Mouse (Mus musculus): ENCODE data around the gene Serpinb9c.

Serpinb9c gene

DNA sequence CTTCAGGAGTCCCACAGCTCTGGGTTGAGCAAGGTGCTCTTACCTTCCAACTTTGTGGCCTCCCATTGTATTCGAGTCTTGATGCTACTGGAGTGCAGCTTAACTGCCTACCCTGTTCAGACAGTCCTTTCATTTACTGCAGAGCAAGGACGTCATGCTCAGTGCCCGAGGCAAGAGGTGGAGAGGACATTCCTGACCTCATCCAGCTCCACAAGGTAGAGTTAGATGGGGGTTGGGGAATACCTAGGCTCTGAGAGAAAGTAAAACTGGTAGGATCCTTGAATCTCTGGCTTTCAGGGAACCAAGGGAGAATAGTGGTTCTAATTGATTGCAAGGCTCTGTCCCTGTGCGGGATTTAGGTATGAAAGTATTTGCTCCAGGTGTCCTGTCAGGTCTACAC lies at the start of gene Serpinb9c:
Serpinb9c (minus strand) TSS at position 101 of the 400 bp plus-strand sequence.
- in situ Hi-C loops (cut with MboI; ENCODE audit: low pct_unique_long_range_greater_than_20kb in 1 of 2, low sequenced_read_pairs in 2 of 2, unreplicated experiment in 1 of 2): no loop called here

GRCm38 (mm10) chr13:33199740-33200139 lies 40.2 kb upstream of the Serpinb9c start:
- in situ Hi-C loops (cut with MboI; ENCODE audit: low pct_unique_long_range_greater_than_20kb in 1 of 2, low sequenced_read_pairs in 2 of 2, unreplicated experiment in 1 of 2): loop anchor here in 1 of 2 experiments (10.0 kb wide), 1 partner anchor 295 kb away; no protein-coding TSS in a partner anchor

GRCm38 (mm10) chr13:33192659-33193058 lies 33.1 kb upstream of the Serpinb9c start, which contains the start of gene Serpinb9d:
TSS of gene Serpinb9d (plus strand) at chr13:33192959.
- in situ Hi-C loops (cut with MboI; ENCODE audit: low pct_unique_long_range_greater_than_20kb in 1 of 2, low sequenced_read_pairs in 2 of 2, unreplicated experiment in 1 of 2): loop anchor here in 1 of 2 experiments (10.0 kb wide), 1 partner anchor 288 kb away; no protein-coding TSS in a partner anchor

- in situ Hi-C loops (cut with MboI; ENCODE audit: low pct_unique_long_range_greater_than_20kb in 1 of 2, low sequenced_read_pairs in 2 of 2, unreplicated experiment in 1 of 2): loop anchor here in 1 of 2 experiments (10.0 kb wide), 1 partner anchor 286 kb away; no protein-coding TSS in a partner anchor
Observed at GRCm38 (mm10) chr13:33190486-33190885, 30.9 kb upstream of the Serpinb9c start.

GRCm38 (mm10) chr13:33141435-33141834 lies 18.1 kb downstream of the Serpinb9c start:
- in situ Hi-C loops (cut with MboI; ENCODE audit: low pct_unique_long_range_greater_than_20kb in 1 of 2, low sequenced_read_pairs in 2 of 2, unreplicated experiment in 1 of 2): no loop called here

DNA sequence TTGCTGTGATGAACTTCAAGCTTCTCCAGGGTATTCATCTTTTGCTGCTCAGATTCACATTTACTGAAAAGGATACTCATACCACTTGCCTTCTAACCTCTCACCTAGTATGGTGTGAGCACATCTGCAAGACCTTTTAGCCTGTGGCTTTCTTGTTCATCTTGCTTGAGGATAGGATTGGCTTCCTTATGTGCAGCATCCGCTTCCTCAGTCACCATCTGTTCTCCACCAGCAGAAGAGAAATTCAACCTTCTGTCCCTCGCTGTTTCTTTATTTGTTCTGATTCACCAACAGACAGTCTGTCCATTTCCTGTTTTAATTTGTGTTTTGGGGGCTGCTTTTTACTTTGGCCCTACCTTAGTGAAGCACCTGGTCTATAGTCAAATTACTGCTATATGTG lies 21.8 kb downstream of the Serpinb9c start:
- in situ Hi-C loops (cut with MboI; ENCODE audit: low pct_unique_long_range_greater_than_20kb in 1 of 2, low sequenced_read_pairs in 2 of 2, unreplicated experiment in 1 of 2): no loop called here

- in situ Hi-C loops (cut with MboI; ENCODE audit: low pct_unique_long_range_greater_than_20kb in 1 of 2, low sequenced_read_pairs in 2 of 2, unreplicated experiment in 1 of 2): no loop called here
Observed at GRCm38 (mm10) chr13:33113054-33113453, 46.5 kb downstream of the Serpinb9c start.

DNA sequence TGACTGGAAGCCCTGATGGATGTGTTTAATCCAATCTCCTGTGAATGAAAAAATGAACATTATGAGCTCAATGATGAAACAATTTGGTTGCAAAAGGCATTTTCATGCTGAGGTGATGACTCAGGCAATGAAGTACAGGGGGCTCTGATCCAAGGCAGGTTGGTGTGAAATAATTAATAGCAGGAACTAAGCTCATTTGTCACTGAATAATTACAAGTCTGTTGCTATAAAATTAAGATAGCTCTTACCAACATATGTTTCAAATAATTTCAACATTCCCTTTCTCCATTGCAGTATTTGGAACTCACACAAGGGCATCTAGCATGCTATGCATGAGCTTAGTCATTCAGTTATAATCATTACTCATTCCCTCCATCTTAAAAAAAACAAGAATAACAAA lies 53.9 kb downstream of the Serpinb9c start:
- in situ Hi-C loops (cut with MboI; ENCODE audit: low pct_unique_long_range_greater_than_20kb in 1 of 2, low sequenced_read_pairs in 2 of 2, unreplicated experiment in 1 of 2): no loop called here
